Mouse (Mus musculus): ENCODE data around the gene Hmcn2. TPM values are rescaled to one million over a fixed set of nuclear protein-coding genes. Genes with fewer than 3 reads are reported as not detected.

Hmcn2 gene
- polyA plus RNA-seq, 1 experiment from 2014 or later = 0.18 TPM

GRCm38 (mm10) chr2:31494315-31494714 lies 180.1 kb downstream of the Hmcn2 start:
- WGBS = 52% methylated on average over 5 of the region's 5 CpGs
- H3K27me3 ChIP-seq (ENCODE audit: control insufficient read depth, insufficient read depth, low read depth, low read length) = peaks cover 42% of the 10 kb centered on the region
- no peak overlapping the region for H3K27ac ChIP-seq (ENCODE audit: low read length)
- ATAC-seq = no peak
- H3K4me3 ChIP-seq (ENCODE audit: low read depth, low read length) = no peak overlapping the region
- no peak overlapping the region for H3K4me2 ChIP-seq (ENCODE audit: low read length)
- H3K4me1 ChIP-seq (ENCODE audit: control insufficient read depth, insufficient read depth, low read length) = peaks cover 17% of the 10 kb centered on the region; the same call in 1 of the 2 replicates
- H3K9me3 ChIP-seq (replicated peaks; ENCODE audit: control insufficient read depth, low read length, poor library complexity, severe bottlenecking) = no peaks in the 10 kb centered on the region
- no peak overlapping the region for H3K9ac ChIP-seq (ENCODE audit: low read depth, low read length)
- no peaks in the 10 kb centered on the region for H3K36me3 ChIP-seq (ENCODE audit: control insufficient read depth, insufficient read depth, low read length)

- Histone ChIP-seq H3K9me3 (replicated peaks; ENCODE audit: control insufficient read depth, low read length, poor library complexity, severe bottlenecking) (no peaks in the 10 kb centered on the region), H3K4me3 (ENCODE audit: low read depth, low read length) (no peak overlapping the region), H3K4me1 (ENCODE audit: control insufficient read depth, insufficient read depth, low read length) (peaks cover 21% of the 10 kb centered on the region), H3K4me2 (ENCODE audit: low read length) (no peak overlapping the region), H3K36me3 (ENCODE audit: control insufficient read depth, insufficient read depth, low read length) (no peaks in the 10 kb centered on the region), H3K27ac (ENCODE audit: low read length) (no peak overlapping the region), H3K9ac (ENCODE audit: low read depth, low read length) (peak overlapping the region; percentile 25; the same call in 1 of the 2 replicates), H3K27me3 (ENCODE audit: control insufficient read depth, insufficient read depth, low read depth, low read length) (peaks cover 42% of the 10 kb centered on the region)
- 26% methylated on average over 13 of the region's 13 CpGs for WGBS
- ATAC-seq = no peak
Observed at GRCm38 (mm10) chr2:31495046-31495476, 180.8 kb downstream of the Hmcn2 start.

- WGBS = 44% methylated on average over 1 of the region's 1 CpGs
Observed at GRCm38 (mm10) chr2:31496141-31496540, 181.9 kb downstream of the Hmcn2 start.

GRCm38 (mm10) chr2:31497113-31497512 lies 182.9 kb downstream of the Hmcn2 start:
- WGBS = 17% methylated on average over 7 of the region's 7 CpGs
- no peak overlapping the region for H3K27ac ChIP-seq (ENCODE audit: low read length)
- no peak for ATAC-seq
- peaks cover 37% of the 10 kb centered on the region for H3K27me3 ChIP-seq (ENCODE audit: control insufficient read depth, insufficient read depth, low read depth, low read length)
- H3K9me3 ChIP-seq (replicated peaks; ENCODE audit: control insufficient read depth, low read length, poor library complexity, severe bottlenecking) = no peaks in the 10 kb centered on the region
- peak overlapping the region; percentile 7; the same call in 1 of the 2 replicates for H3K9ac ChIP-seq (ENCODE audit: low read depth, low read length)
- H3K4me3 ChIP-seq (ENCODE audit: low read depth, low read length) = no peak overlapping the region
- no peaks in the 10 kb centered on the region for H3K36me3 ChIP-seq (ENCODE audit: control insufficient read depth, insufficient read depth, low read length)
- H3K4me2 ChIP-seq (ENCODE audit: low read length) = peak overlapping the region; percentile 3; the same call in 1 of the 2 replicates
- H3K4me1 ChIP-seq (ENCODE audit: control insufficient read depth, insufficient read depth, low read length) = peaks cover 26% of the 10 kb centered on the region

More at GRCm38 (mm10) chr2:31496141-31496540, 181.9 kb downstream of the Hmcn2 start:
- Histone ChIP-seq H3K9ac (ENCODE audit: low read depth, low read length) (no peak overlapping the region), H3K36me3 (ENCODE audit: control insufficient read depth, insufficient read depth, low read length) (no peaks in the 10 kb centered on the region), H3K4me2 (ENCODE audit: low read length) (no peak overlapping the region), H3K4me3 (ENCODE audit: low read depth, low read length) (no peak overlapping the region), H3K9me3 (replicated peaks; ENCODE audit: control insufficient read depth, low read length, poor library complexity, severe bottlenecking) (no peaks in the 10 kb centered on the region), H3K4me1 (ENCODE audit: control insufficient read depth, insufficient read depth, low read length) (peaks cover 26% of the 10 kb centered on the region), H3K27me3 (ENCODE audit: control insufficient read depth, insufficient read depth, low read depth, low read length) (peaks cover 38% of the 10 kb centered on the region), H3K27ac (ENCODE audit: low read length) (no peak overlapping the region)
- ATAC-seq = no peak

- Histone ChIP-seq H3K27ac (ENCODE audit: low read length) (no peak overlapping the region), H3K36me3 (ENCODE audit: control insufficient read depth, insufficient read depth, low read length) (no peaks in the 10 kb centered on the region), H3K9ac (ENCODE audit: low read depth, low read length) (peak overlapping the region; percentile 7; the same call in 1 of the 2 replicates), H3K27me3 (ENCODE audit: control insufficient read depth, insufficient read depth, low read depth, low read length) (peaks cover 34% of the 10 kb centered on the region), H3K4me3 (ENCODE audit: low read depth, low read length) (no peak overlapping the region), H3K9me3 (replicated peaks; ENCODE audit: control insufficient read depth, low read length, poor library complexity, severe bottlenecking) (no peaks in the 10 kb centered on the region), H3K4me2 (ENCODE audit: low read length) (peak overlapping the region; percentile 3; the same call in 1 of the 2 replicates), H3K4me1 (ENCODE audit: control insufficient read depth, insufficient read depth, low read length) (peaks cover 26% of the 10 kb centered on the region)
- no peak for ATAC-seq
- WGBS = 16% methylated on average over 19 of the region's 19 CpGs
Observed at GRCm38 (mm10) chr2:31497635-31498034, 183.4 kb downstream of the Hmcn2 start.

GRCm38 (mm10) chr2:31499327-31500291 lies 185.4 kb downstream of the Hmcn2 start:
- H3K4me2 ChIP-seq (ENCODE audit: low read length) = no peak overlapping the region
- H3K9ac ChIP-seq (ENCODE audit: low read depth, low read length) = no peak overlapping the region
- no peaks in the 10 kb centered on the region for H3K36me3 ChIP-seq (ENCODE audit: control insufficient read depth, insufficient read depth, low read length)
- H3K27ac ChIP-seq (ENCODE audit: low read length) = no peak overlapping the region
- peaks cover 27% of the 10 kb centered on the region for H3K4me1 ChIP-seq (ENCODE audit: control insufficient read depth, insufficient read depth, low read length)
- H3K9me3 ChIP-seq (replicated peaks; ENCODE audit: control insufficient read depth, low read length, poor library complexity, severe bottlenecking) = no peaks in the 10 kb centered on the region
- ATAC-seq = peak; percentile 30; the same call in 1 of the 2 replicates
- H3K27me3 ChIP-seq (ENCODE audit: control insufficient read depth, insufficient read depth, low read depth, low read length) = peaks cover 26% of the 10 kb centered on the region
- H3K4me3 ChIP-seq (ENCODE audit: low read depth, low read length) = no peak overlapping the region
- 12% methylated on average over 21 of the region's 21 CpGs for WGBS

- H3K4me1 ChIP-seq (ENCODE audit: control insufficient read depth, insufficient read depth, low read length) = peaks cover 30% of the 10 kb centered on the region
- H3K9me3 ChIP-seq (replicated peaks; ENCODE audit: control insufficient read depth, low read length, poor library complexity, severe bottlenecking) = no peaks in the 10 kb centered on the region
- H3K27me3 ChIP-seq (ENCODE audit: control insufficient read depth, insufficient read depth, low read depth, low read length) = peaks cover 21% of the 10 kb centered on the region
- no peak overlapping the region for H3K9ac ChIP-seq (ENCODE audit: low read depth, low read length)
- H3K27ac ChIP-seq (ENCODE audit: low read length) = no peak overlapping the region
- no peaks in the 10 kb centered on the region for H3K36me3 ChIP-seq (ENCODE audit: control insufficient read depth, insufficient read depth, low read length)
- no peak overlapping the region for H3K4me2 ChIP-seq (ENCODE audit: low read length)
- H3K4me3 ChIP-seq (ENCODE audit: low read depth, low read length) = no peak overlapping the region
- ATAC-seq = peak; percentile 36; the same call in 1 of the 2 replicates
- 40% methylated on average over 24 of the region's 24 CpGs for WGBS
Observed at GRCm38 (mm10) chr2:31500292-31501204, 186.3 kb downstream of the Hmcn2 start.

GRCm38 (mm10) chr2:31501448-31502130 lies 187.4 kb downstream of the Hmcn2 start:
- H3K4me3 ChIP-seq (ENCODE audit: low read depth, low read length) = no peak overlapping the region
- WGBS = 44% methylated on average over 20 of the region's 20 CpGs
- H3K27ac ChIP-seq (ENCODE audit: low read length) = no peak overlapping the region
- H3K4me2 ChIP-seq (ENCODE audit: low read length) = no peak overlapping the region
- peaks cover 18% of the 10 kb centered on the region for H3K27me3 ChIP-seq (ENCODE audit: control insufficient read depth, insufficient read depth, low read depth, low read length)
- ATAC-seq = no peak
- peaks cover 26% of the 10 kb centered on the region for H3K4me1 ChIP-seq (ENCODE audit: control insufficient read depth, insufficient read depth, low read length)
- H3K9ac ChIP-seq (ENCODE audit: low read depth, low read length) = no peak overlapping the region
- no peaks in the 10 kb centered on the region for H3K36me3 ChIP-seq (ENCODE audit: control insufficient read depth, insufficient read depth, low read length)
- H3K9me3 ChIP-seq (replicated peaks; ENCODE audit: control insufficient read depth, low read length, poor library complexity, severe bottlenecking) = no peaks in the 10 kb centered on the region
